Mouse (Mus musculus): Measurements from ENCODE around the gene Pold3. TPM values are rescaled to one million over a fixed set of nuclear protein-coding genes. Genes with fewer than 3 reads are reported as not detected.
"Not testable (repeated sequence)": the region's sequence is repeated elsewhere in the genome, so short reads cannot be mapped to it uniquely, and the experiment has no call there.

The Pold3 gene
- polyA plus RNA-seq, 1 experiment = 19.8 TPM

- Histone ChIP-seq H3ac (ENCODE audit: control insufficient read depth, insufficient read length, low read depth) (no peak overlapping the region), H3K79me3 (ENCODE audit: low read depth) (no peaks in the 10 kb centered on the region), H3K36me3 (ENCODE audit: control insufficient read depth, insufficient read depth) (no peaks in the 10 kb centered on the region), H3K79me2 (ENCODE audit: control insufficient read depth, insufficient read depth) (no peaks in the 10 kb centered on the region), H3K4me3 (ENCODE audit: insufficient read depth, poor library complexity, severe bottlenecking) (no peak overlapping the region), H3K27me3 (ENCODE audit: control insufficient read depth, insufficient read depth, insufficient read length) (no peaks in the 10 kb centered on the region)
- no peak for TF ChIP-seq CEBPB (IDR thresholded peaks at IDR 0.05; ENCODE audit: low read depth)
- no peak for TF ChIP-seq CTCF (IDR thresholded peaks at IDR 0.05; ENCODE audit: control insufficient read depth, insufficient read depth, insufficient read length)
- TF ChIP-seq FOSL1 (IDR thresholded peaks at IDR 0.05; ENCODE audit: insufficient read depth, low read length, poor library complexity, severe bottlenecking) = no peak
- TF ChIP-seq MYOD1 (IDR thresholded peaks at IDR 0.05; ENCODE audit: control insufficient read depth, insufficient read length, low read depth) = no peak
- TF ChIP-seq USF1 (IDR thresholded peaks at IDR 0.05; ENCODE audit: low read depth) = no peak
- TF ChIP-seq MYOG (IDR thresholded peaks at IDR 0.05; ENCODE audit: control insufficient read depth, extremely low read depth, insufficient read length) = no peak
Observed at GRCm38 (mm10) chr7:100073959-100074358, 47.4 kb downstream of the Pold3 start.

GRCm38 (mm10) chr7:100052991-100053390, 68.4 kb downstream of the Pold3 start:
- H3K36me3 ChIP-seq (ENCODE audit: control insufficient read depth, insufficient read depth); H3K79me2 ChIP-seq (ENCODE audit: control insufficient read depth, insufficient read depth); H3K4me3 ChIP-seq (ENCODE audit: insufficient read depth, poor library complexity, severe bottlenecking); H3K27me3 ChIP-seq (ENCODE audit: control insufficient read depth, insufficient read depth, insufficient read length); H3K79me3 ChIP-seq (ENCODE audit: low read depth); H3ac ChIP-seq (ENCODE audit: control insufficient read depth, insufficient read length, low read depth): not testable (repeated sequence)

GRCm38 (mm10) chr7:100051904-100052303, 69.5 kb downstream of the Pold3 start:
- H3K79me2 ChIP-seq (ENCODE audit: control insufficient read depth, insufficient read depth) = no peaks in the 10 kb centered on the region
- TF ChIP-seq USF1 (IDR thresholded peaks at IDR 0.05; ENCODE audit: low read depth) (no peak), FOSL1 (IDR thresholded peaks at IDR 0.05; ENCODE audit: insufficient read depth, low read length, poor library complexity, severe bottlenecking) (no peak), CEBPB (IDR thresholded peaks at IDR 0.05; ENCODE audit: low read depth) (no peak), MYOD1 (IDR thresholded peaks at IDR 0.05; ENCODE audit: control insufficient read depth, insufficient read length, low read depth) (no peak), MAX (IDR thresholded peaks at IDR 0.05) (no peak), CTCF (IDR thresholded peaks at IDR 0.05; ENCODE audit: control insufficient read depth, insufficient read depth, insufficient read length) (no peak)
- no peaks in the 10 kb centered on the region for H3K27me3 ChIP-seq (ENCODE audit: control insufficient read depth, insufficient read depth, insufficient read length)
- no peaks in the 10 kb centered on the region for H3K36me3 ChIP-seq (ENCODE audit: control insufficient read depth, insufficient read depth)
- H3K4me3 ChIP-seq (ENCODE audit: insufficient read depth, poor library complexity, severe bottlenecking) = no peak overlapping the region
- no peaks in the 10 kb centered on the region for H3K79me3 ChIP-seq (ENCODE audit: low read depth)
- no peak overlapping the region for H3ac ChIP-seq (ENCODE audit: control insufficient read depth, insufficient read length, low read depth)

GRCm38 (mm10) chr7:100046486-100046885, 74.9 kb downstream of the Pold3 start:
- H3K27me3 ChIP-seq (ENCODE audit: control insufficient read depth, insufficient read depth, insufficient read length) = peaks cover 12% of the 10 kb centered on the region
- no peak for TF ChIP-seq MYOD1 (IDR thresholded peaks at IDR 0.05; ENCODE audit: control insufficient read depth, insufficient read length, low read depth)
- no peak for TF ChIP-seq CEBPB (IDR thresholded peaks at IDR 0.05; ENCODE audit: low read depth)
- TF ChIP-seq MYOG (IDR thresholded peaks at IDR 0.05; ENCODE audit: control insufficient read depth, extremely low read depth, insufficient read length) = no peak
- H3ac ChIP-seq (ENCODE audit: control insufficient read depth, insufficient read length, low read depth) = no peak overlapping the region
- H3K79me3 ChIP-seq (ENCODE audit: low read depth) = no peaks in the 10 kb centered on the region
- H3K79me2 ChIP-seq (ENCODE audit: control insufficient read depth, insufficient read depth) = no peaks in the 10 kb centered on the region
- no peaks in the 10 kb centered on the region for H3K36me3 ChIP-seq (ENCODE audit: control insufficient read depth, insufficient read depth)
- H3K4me3 ChIP-seq (ENCODE audit: insufficient read depth, poor library complexity, severe bottlenecking) = no peak overlapping the region

- TF ChIP-seq CTCF (IDR thresholded peaks at IDR 0.05; ENCODE audit: control insufficient read depth, insufficient read depth, insufficient read length) (no peak), FOSL1 (IDR thresholded peaks at IDR 0.05; ENCODE audit: insufficient read depth, low read length, poor library complexity, severe bottlenecking) (no peak), USF1 (IDR thresholded peaks at IDR 0.05; ENCODE audit: low read depth) (no peak), CEBPB (IDR thresholded peaks at IDR 0.05; ENCODE audit: low read depth) (no peak), MYOD1 (IDR thresholded peaks at IDR 0.05; ENCODE audit: control insufficient read depth, insufficient read length, low read depth) (no peak), MYOG (IDR thresholded peaks at IDR 0.05; ENCODE audit: control insufficient read depth, extremely low read depth, insufficient read length) (no peak), MAX (IDR thresholded peaks at IDR 0.05) (no peak)
- Histone ChIP-seq H3K4me3 (ENCODE audit: insufficient read depth, poor library complexity, severe bottlenecking) (no peak overlapping the region), H3ac (ENCODE audit: control insufficient read depth, insufficient read length, low read depth) (no peak overlapping the region), H3K79me3 (ENCODE audit: low read depth) (no peaks in the 10 kb centered on the region), H3K79me2 (ENCODE audit: control insufficient read depth, insufficient read depth) (no peaks in the 10 kb centered on the region), H3K27me3 (ENCODE audit: control insufficient read depth, insufficient read depth, insufficient read length) (peaks cover 13% of the 10 kb centered on the region), H3K36me3 (ENCODE audit: control insufficient read depth, insufficient read depth) (no peaks in the 10 kb centered on the region)
Observed at GRCm38 (mm10) chr7:100043605-100044031, 77.7 kb downstream of the Pold3 start.

GRCm38 (mm10) chr7:100043096-100043495, 78.3 kb downstream of the Pold3 start:
- no peak overlapping the region for H3ac ChIP-seq (ENCODE audit: control insufficient read depth, insufficient read length, low read depth)
- no peaks in the 10 kb centered on the region for H3K79me2 ChIP-seq (ENCODE audit: control insufficient read depth, insufficient read depth)
- no peaks in the 10 kb centered on the region for H3K36me3 ChIP-seq (ENCODE audit: control insufficient read depth, insufficient read depth)
- no peaks in the 10 kb centered on the region for H3K79me3 ChIP-seq (ENCODE audit: low read depth)
- TF ChIP-seq MAX (IDR thresholded peaks at IDR 0.05) (no peak), MYOD1 (IDR thresholded peaks at IDR 0.05; ENCODE audit: control insufficient read depth, insufficient read length, low read depth) (no peak), CTCF (IDR thresholded peaks at IDR 0.05; ENCODE audit: control insufficient read depth, insufficient read depth, insufficient read length) (no peak)
- H3K27me3 ChIP-seq (ENCODE audit: control insufficient read depth, insufficient read depth, insufficient read length) = peaks cover 13% of the 10 kb centered on the region
- no peak overlapping the region for H3K4me3 ChIP-seq (ENCODE audit: insufficient read depth, poor library complexity, severe bottlenecking)

All from C2C12 (cell line).